Mouse (Mus musculus): ENCODE results near the gene Zdhhc6. TPM values are rescaled to one million over a fixed set of nuclear protein-coding genes. Genes with fewer than 3 reads are reported as not detected.

The Zdhhc6 gene
- polyA plus RNA-seq, 1 experiment from 2014 or later, result 66.6 TPM

- Histone ChIP-seq H3K4me2 (no peak overlapping the region), H3K36me3 (peaks cover 7% of the 10 kb centered on the region; the same call in 1 of the 2 replicates), H3K27ac (replicated peaks) (no peak overlapping the region), H3K27me3 (no peaks in the 10 kb centered on the region), H3K4me3 (no peak overlapping the region), H3K4me1 (replicated peaks) (no peaks in the 10 kb centered on the region), H3K9me3 (no peaks in the 10 kb centered on the region), H3K9ac (no peak overlapping the region)
- 80% methylated on average over 4 of the region's 4 CpGs for WGBS
- no peak for ATAC-seq (ENCODE audit: low read depth)
Measured at GRCm38 (mm10) chr19:55276100-55276499, 39.7 kb downstream of the Zdhhc6 start.

- H3K4me3 ChIP-seq, result no peak overlapping the region
- ATAC-seq (ENCODE audit: low read depth), result no peak
- H3K36me3 ChIP-seq, result no peaks in the 10 kb centered on the region
- no peak overlapping the region for H3K4me2 ChIP-seq
- H3K27me3 ChIP-seq, result no peaks in the 10 kb centered on the region
- WGBS, result 80% methylated on average over 6 of the region's 6 CpGs
- no peaks in the 10 kb centered on the region for H3K4me1 ChIP-seq (replicated peaks)
- no peak overlapping the region for H3K9ac ChIP-seq
- H3K9me3 ChIP-seq, result no peaks in the 10 kb centered on the region
- H3K27ac ChIP-seq (replicated peaks), result no peak overlapping the region
Measured at GRCm38 (mm10) chr19:55273340-55273739, 42.5 kb downstream of the Zdhhc6 start.

- no peak overlapping the region for H3K9ac ChIP-seq
- no peaks in the 10 kb centered on the region for H3K9me3 ChIP-seq
- no peaks in the 10 kb centered on the region for H3K36me3 ChIP-seq
- no peaks in the 10 kb centered on the region for H3K4me1 ChIP-seq (replicated peaks)
- H3K27ac ChIP-seq (replicated peaks), result no peak overlapping the region
- ATAC-seq (ENCODE audit: low read depth), result no peak
- H3K4me2 ChIP-seq, result no peak overlapping the region
- H3K27me3 ChIP-seq, result no peaks in the 10 kb centered on the region
- 37% methylated on average over 3 of the region's 3 CpGs for WGBS
- H3K4me3 ChIP-seq, result no peak overlapping the region
Measured at GRCm38 (mm10) chr19:55271448-55271847, 44.4 kb downstream of the Zdhhc6 start.

- Histone ChIP-seq H3K27ac (replicated peaks) (no peak overlapping the region), H3K4me1 (replicated peaks) (no peaks in the 10 kb centered on the region), H3K27me3 (no peaks in the 10 kb centered on the region), H3K4me2 (no peak overlapping the region), H3K9me3 (no peaks in the 10 kb centered on the region), H3K36me3 (no peaks in the 10 kb centered on the region), H3K4me3 (no peak overlapping the region), H3K9ac (no peak overlapping the region)
- WGBS, result 87% methylated on average over 5 of the region's 5 CpGs
- no peak for ATAC-seq (ENCODE audit: low read depth)
Measured at GRCm38 (mm10) chr19:55269051-55269450, 46.8 kb downstream of the Zdhhc6 start.

GRCm38 (mm10) chr19:55268150-55268549 lies 47.7 kb downstream of the Zdhhc6 start:
- no peak overlapping the region for H3K27ac ChIP-seq (replicated peaks)
- no peak overlapping the region for H3K9ac ChIP-seq
- no peak for ATAC-seq (ENCODE audit: low read depth)
- H3K4me3 ChIP-seq, result no peak overlapping the region
- no peaks in the 10 kb centered on the region for H3K9me3 ChIP-seq
- H3K4me1 ChIP-seq (replicated peaks), result no peaks in the 10 kb centered on the region
- H3K27me3 ChIP-seq, result no peaks in the 10 kb centered on the region
- 71% methylated on average over 3 of the region's 3 CpGs for WGBS
- H3K36me3 ChIP-seq, result no peaks in the 10 kb centered on the region
- no peak overlapping the region for H3K4me2 ChIP-seq

GRCm38 (mm10) chr19:55266786-55267185 lies 49.0 kb downstream of the Zdhhc6 start:
- Histone ChIP-seq H3K9ac (no peak overlapping the region), H3K4me1 (replicated peaks) (no peaks in the 10 kb centered on the region), H3K27me3 (no peaks in the 10 kb centered on the region), H3K4me3 (no peak overlapping the region), H3K9me3 (no peaks in the 10 kb centered on the region), H3K27ac (replicated peaks) (no peak overlapping the region), H3K36me3 (no peaks in the 10 kb centered on the region), H3K4me2 (no peak overlapping the region)
- no peak for ATAC-seq (ENCODE audit: low read depth)
- 89% methylated on average over 3 of the region's 3 CpGs for WGBS

GRCm38 (mm10) chr19:55265269-55265668 lies 50.6 kb downstream of the Zdhhc6 start:
- no peaks in the 10 kb centered on the region for H3K36me3 ChIP-seq
- no peak overlapping the region for H3K4me3 ChIP-seq
- H3K4me2 ChIP-seq, result no peak overlapping the region
- ATAC-seq (ENCODE audit: low read depth), result no peak
- H3K9me3 ChIP-seq, result no peaks in the 10 kb centered on the region
- WGBS, result 84% methylated on average over 3 of the region's 3 CpGs
- H3K27me3 ChIP-seq, result no peaks in the 10 kb centered on the region
- H3K9ac ChIP-seq, result no peak overlapping the region
- no peak overlapping the region for H3K27ac ChIP-seq (replicated peaks)
- H3K4me1 ChIP-seq (replicated peaks), result no peaks in the 10 kb centered on the region

- Histone ChIP-seq H3K36me3 (no peaks in the 10 kb centered on the region), H3K4me2 (no peak overlapping the region), H3K9me3 (no peaks in the 10 kb centered on the region), H3K4me3 (no peak overlapping the region), H3K27me3 (no peaks in the 10 kb centered on the region), H3K4me1 (replicated peaks) (no peaks in the 10 kb centered on the region), H3K9ac (no peak overlapping the region), H3K27ac (replicated peaks) (no peak overlapping the region)
- 73% methylated on average over 12 of the region's 12 CpGs for WGBS
- no peak for ATAC-seq (ENCODE audit: low read depth)
Measured at GRCm38 (mm10) chr19:55260389-55261184, 55.2 kb downstream of the Zdhhc6 start.

GRCm38 (mm10) chr19:55258514-55258913 lies 57.3 kb downstream of the Zdhhc6 start:
- WGBS, result 90% methylated on average over 5 of the region's 5 CpGs
- Histone ChIP-seq H3K36me3 (no peaks in the 10 kb centered on the region), H3K9me3 (no peaks in the 10 kb centered on the region), H3K9ac (no peak overlapping the region), H3K4me2 (no peak overlapping the region), H3K4me1 (replicated peaks) (peaks cover 17% of the 10 kb centered on the region), H3K27me3 (no peaks in the 10 kb centered on the region), H3K27ac (replicated peaks) (no peak overlapping the region), H3K4me3 (no peak overlapping the region)
- no peak for ATAC-seq (ENCODE audit: low read depth)

GRCm38 (mm10) chr19:55257656-55258375 lies 58.0 kb downstream of the Zdhhc6 start:
- no peak for ATAC-seq (ENCODE audit: low read depth)
- no peak overlapping the region for H3K4me3 ChIP-seq
- 95% methylated on average over 5 of the region's 5 CpGs for whole genome bisulfite sequencing

GRCm38 (mm10) chr19:55256156-55256555 lies 59.7 kb downstream of the Zdhhc6 start:
- H3K27me3 ChIP-seq, result no peaks in the 10 kb centered on the region
- 87% methylated on average over 9 of the region's 9 CpGs for WGBS
- ATAC-seq (ENCODE audit: low read depth), result no peak
- H3K9ac ChIP-seq, result no peak overlapping the region
- H3K9me3 ChIP-seq, result no peaks in the 10 kb centered on the region
- H3K4me1 ChIP-seq (replicated peaks), result peaks cover 24% of the 10 kb centered on the region
- H3K36me3 ChIP-seq, result no peaks in the 10 kb centered on the region
- H3K4me3 ChIP-seq, result no peak overlapping the region
- no peak overlapping the region for H3K4me2 ChIP-seq
- no peak overlapping the region for H3K27ac ChIP-seq (replicated peaks)

More at GRCm38 (mm10) chr19:55257656-55258375, 58.0 kb downstream of the Zdhhc6 start:
- H3K36me3 ChIP-seq, result no peaks in the 10 kb centered on the region
- H3K9ac ChIP-seq, result no peak overlapping the region
- no peaks in the 10 kb centered on the region for H3K27me3 ChIP-seq
- H3K9me3 ChIP-seq, result no peaks in the 10 kb centered on the region
- no peak overlapping the region for H3K27ac ChIP-seq (replicated peaks)
- no peak overlapping the region for H3K4me2 ChIP-seq
- H3K4me1 ChIP-seq (replicated peaks), result peaks cover 24% of the 10 kb centered on the region

GRCm38 (mm10) chr19:55254513-55255016 lies 61.3 kb downstream of the Zdhhc6 start:
- WGBS, result 6% methylated on average over 5 of the region's 5 CpGs
- peak overlapping the region; percentile 75; the same call in 1 of the 2 replicates for H3K27ac ChIP-seq (replicated peaks)
- H3K27me3 ChIP-seq, result no peaks in the 10 kb centered on the region
- peak overlapping the region; percentile 52 for H3K4me3 ChIP-seq
- ATAC-seq (ENCODE audit: low read depth), result peak; percentile 62
- H3K4me2 ChIP-seq, result peak overlapping the region; percentile 87
- H3K36me3 ChIP-seq, result no peaks in the 10 kb centered on the region
- peaks cover 24% of the 10 kb centered on the region for H3K4me1 ChIP-seq (replicated peaks)
- H3K9ac ChIP-seq, result peak overlapping the region; percentile 75
- no peaks in the 10 kb centered on the region for H3K9me3 ChIP-seq
